Mouse (Mus musculus) gastrocnemius, postnatal 14 days (tissue): ENCODE measurements around the gene Slc16a13. TPM values are rescaled to one million over a fixed set of nuclear protein-coding genes. Genes with fewer than 3 reads are reported as not detected.

ENCODE experiments used
- DNase-seq: peaks from one replicate; pipeline ENCODE4 v3.0.0; 2021; ENCODE audit warnings: mixed read lengths
- intact Hi-C: fragments of 180-260 bp; cut with DNase I; formaldehyde crosslinking; loops from one replicate; pipeline ENCODE4 v1.15.1; 2025; ENCODE audit warnings: low total_unique reads
- total RNA-seq, 2 experiments: library from RNA; stranded (reverse); gene quantifications; 2 replicates each; pipeline ENCODE4 v1.2.3; 2021

The Slc16a13 gene
- total RNA-seq, 2 experiments from 2014 or later = 0.53 to 1.5 TPM

DNA sequence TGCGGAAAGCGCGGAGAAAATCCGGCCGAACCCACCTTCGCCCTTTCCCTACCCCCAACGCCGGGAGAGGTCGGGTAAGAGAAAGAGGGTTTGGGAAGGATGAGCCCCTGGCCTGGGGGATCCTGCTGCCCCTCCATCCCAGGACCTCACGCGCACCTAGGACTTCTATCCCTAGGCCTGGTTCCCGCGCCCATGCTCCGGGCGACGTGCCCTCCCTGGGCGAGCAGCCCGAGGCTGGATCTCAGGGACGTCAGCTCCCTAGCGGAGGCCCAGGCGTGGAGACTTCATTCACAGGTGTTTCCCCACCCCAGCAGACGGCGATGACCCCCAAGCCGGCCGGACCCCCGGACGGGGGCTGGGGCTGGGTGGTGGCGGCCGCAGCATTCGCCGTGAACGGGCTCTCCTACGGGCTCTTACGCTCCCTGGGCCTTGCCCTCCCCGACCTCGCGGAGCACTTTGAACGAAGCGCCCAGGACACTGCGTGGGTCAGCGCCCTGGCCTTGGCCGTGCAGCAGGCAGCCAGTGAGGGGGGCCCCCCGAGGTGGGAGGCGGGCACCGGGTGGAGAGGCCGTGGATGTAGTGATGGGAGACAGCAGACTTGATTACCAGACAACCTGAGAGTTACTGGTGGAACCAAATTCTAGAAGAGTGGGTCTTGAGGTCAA, 6.5 kb downstream of the Slc16a13 start:
- intact Hi-C loops = loop anchor here (5.0 kb wide), 1 partner anchor 137 kb away; no protein-coding TSS in a partner anchor
- no peak for DNase-seq

DNA sequence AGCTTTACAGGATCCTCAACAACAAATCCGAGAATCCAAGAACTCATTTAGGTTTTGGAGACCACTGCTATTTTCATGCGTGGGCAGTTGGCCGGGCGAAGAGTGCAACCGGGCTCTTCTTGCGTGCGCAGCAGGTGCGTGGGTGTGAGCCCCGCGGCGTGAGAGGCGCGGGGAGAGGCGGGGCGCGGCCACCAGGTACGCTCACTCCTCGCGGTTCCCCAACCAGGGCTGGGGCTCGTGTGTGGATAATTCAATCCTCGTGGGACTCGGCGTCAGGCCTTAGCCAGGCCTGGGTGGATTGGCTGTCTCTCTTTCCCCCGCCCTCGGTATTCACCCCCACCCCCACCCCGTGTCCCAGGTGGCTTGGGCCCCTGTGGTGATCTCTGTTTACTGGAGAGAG, 7.1 kb downstream of the Slc16a13 start:
- intact Hi-C loops = loop anchor here (5.0 kb wide), 1 partner anchor 136 kb away; no protein-coding TSS in a partner anchor
- no peak for DNase-seq

DNA sequence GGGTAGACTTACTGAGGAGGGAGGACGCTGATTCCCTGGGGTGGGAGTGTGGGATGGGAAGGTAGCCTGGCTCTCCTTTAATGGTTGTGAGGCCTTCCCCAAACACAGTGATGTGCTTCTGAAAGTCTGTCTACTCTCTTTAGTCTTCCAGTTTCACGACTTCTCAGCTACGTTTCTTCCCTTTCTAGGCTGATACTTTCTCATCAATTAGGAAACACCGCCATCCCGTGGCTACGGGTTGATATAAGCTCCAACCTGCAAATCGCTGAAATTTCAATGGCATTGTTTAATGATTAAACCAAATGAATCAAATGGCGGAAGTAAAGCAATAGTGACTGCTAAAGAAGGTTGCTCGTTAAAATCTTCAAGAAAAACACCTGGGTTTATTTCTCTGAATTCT, 8.0 kb downstream of the Slc16a13 start:
- DNase-seq = no peak
- intact Hi-C loops = loop anchor here (5.0 kb wide), 1 partner anchor 136 kb away; no protein-coding TSS in a partner anchor

DNA sequence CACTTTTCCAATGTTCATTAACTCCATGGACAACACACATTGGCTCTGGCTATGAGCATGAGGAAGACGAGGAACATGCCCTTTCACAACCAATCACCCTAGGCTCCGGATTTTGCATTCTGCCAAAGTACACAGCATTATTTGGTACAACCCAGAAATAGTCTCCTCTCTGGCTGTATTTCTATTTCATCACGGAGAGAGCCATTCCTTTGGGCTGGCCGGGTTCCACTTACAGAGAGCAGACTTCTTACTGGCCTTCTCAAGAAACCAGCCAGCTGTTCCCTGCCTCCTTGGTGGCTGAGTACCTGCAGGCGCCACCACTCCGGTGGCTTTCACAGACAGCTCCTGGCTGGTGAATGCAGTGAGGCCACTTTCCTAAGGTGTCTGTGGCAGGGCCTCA, 8.4 kb downstream of the Slc16a13 start, which contains the start of gene Slc16a11:
Slc16a11 (plus strand) TSS at position 330 of the 400 bp plus-strand sequence.
- intact Hi-C loops = loop anchor here (5.0 kb wide), 1 partner anchor 135 kb away; no protein-coding TSS in a partner anchor
- DNase-seq = no peak

DNA sequence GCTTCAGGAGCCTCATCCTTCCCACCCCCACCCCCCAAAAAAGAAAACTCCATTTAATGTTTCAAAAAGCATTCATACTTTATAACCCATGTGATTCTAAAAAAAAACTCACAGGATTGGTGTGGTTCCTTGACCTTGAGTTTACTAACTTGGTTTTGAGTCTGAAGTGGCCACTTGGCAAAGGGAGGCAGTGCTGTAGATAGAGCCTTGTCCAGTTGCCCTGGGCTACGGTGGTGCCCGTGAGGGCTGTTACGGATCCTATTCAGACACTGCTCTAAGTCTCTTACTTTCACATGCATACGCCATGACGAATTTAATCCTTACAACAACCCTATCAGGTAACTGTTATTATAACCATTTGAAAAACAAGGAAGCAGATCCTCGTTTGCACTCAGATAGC, 8.9 kb downstream of the Slc16a13 start:
- no peak for DNase-seq
- intact Hi-C loops = loop anchor here (5.0 kb wide), 1 partner anchor 135 kb away; no protein-coding TSS in a partner anchor

DNA sequence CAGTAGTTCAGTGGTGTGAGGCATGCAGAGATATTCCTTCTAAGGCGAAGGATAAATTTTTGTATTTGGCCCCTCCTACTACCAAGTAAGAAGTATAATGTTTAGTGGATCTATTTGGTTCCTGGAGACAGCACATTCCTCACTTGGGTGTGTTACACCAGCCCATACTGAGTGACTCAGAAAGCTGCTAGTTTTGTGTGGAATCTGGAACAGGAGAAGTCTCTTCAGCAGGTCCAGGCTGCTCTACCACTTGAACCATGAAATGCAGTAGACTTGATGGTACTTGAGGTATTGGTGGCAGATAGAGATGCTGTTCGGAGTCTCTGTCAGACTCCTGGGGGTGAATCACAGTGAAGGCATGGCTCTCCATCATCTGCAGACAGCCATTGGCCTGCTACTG, 10.2 kb downstream of the Slc16a13 start:
- DNase-seq = no peak
- intact Hi-C loops = loop anchor here (5.0 kb wide), 1 partner anchor 133 kb away; no protein-coding TSS in a partner anchor

DNA sequence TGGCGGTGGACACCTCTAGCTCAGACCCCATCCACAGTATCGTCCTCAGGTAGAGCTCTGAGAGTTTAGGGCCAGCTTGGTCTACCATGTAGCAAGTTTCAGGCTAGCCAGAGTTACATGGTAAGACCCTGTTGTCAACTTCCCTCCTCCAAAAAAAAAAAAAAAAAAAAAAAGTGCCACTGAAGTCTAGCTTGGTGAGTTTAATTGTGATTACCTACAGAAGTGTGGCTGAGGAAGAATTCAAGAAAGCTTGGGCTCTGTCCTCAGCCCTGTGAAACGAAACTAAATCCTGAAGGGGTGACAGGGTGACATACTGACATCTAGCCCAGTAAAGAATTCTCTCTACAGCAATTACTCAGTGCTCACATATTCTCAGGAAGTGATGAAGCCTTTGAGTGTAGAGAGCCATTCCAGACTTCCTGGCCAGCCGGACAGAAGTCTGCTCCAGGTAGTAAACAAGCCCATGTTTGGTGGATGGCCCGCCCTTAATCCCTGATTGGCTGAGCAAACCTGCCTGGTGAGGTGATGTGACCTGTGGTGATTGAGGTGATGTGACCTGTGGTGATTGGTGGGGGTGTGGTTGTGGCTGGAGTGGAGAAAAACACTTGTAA, 12.0 kb downstream of the Slc16a13 start:
- intact Hi-C loops = no loop called here
- DNase-seq = no peak

DNA sequence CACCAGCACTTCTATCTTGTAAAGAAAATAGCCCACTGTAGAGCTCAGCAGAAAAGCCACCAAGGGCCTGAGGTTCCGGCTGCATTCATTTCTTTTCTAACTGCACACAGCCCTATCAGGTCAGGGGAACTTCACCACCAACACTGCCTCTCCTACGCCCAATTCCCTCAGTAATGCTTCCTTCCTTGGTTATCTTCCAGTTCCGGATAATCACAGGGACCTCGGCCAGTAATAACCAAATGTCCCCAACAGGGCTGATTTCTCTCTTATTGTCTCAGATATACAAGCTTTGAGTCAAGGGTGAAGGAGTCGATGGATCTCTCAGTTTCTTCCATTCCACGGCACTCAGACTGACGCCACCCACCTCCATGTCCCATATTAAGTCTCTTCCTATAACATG, 13.6 kb downstream of the Slc16a13 start:
- DNase-seq = no peak

DNA sequence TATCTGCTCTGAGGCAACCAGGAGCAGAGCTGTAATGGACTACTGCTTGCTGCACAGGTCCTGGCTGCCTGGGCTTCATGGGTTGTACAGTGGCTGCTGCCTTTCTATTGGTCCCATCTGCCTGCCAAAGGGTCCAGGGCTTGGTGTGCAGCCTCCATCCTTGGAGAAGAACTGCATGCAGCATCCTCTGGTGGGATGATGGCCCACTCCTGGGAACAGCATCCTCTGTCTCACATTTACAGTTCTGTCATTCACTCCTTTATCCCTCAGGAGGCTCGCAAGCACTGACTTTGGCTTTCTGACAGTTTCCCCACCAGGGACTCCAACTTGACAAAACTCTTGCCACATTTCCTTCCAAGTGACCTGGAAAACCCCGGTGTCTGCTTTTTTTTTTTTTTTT, 14.1 kb downstream of the Slc16a13 start:
- DNase-seq = no peak
- intact Hi-C loops = no loop called here

More for the DNA sequence above, 13.6 kb downstream of the Slc16a13 start:
- intact Hi-C loops = no loop called here

DNA sequence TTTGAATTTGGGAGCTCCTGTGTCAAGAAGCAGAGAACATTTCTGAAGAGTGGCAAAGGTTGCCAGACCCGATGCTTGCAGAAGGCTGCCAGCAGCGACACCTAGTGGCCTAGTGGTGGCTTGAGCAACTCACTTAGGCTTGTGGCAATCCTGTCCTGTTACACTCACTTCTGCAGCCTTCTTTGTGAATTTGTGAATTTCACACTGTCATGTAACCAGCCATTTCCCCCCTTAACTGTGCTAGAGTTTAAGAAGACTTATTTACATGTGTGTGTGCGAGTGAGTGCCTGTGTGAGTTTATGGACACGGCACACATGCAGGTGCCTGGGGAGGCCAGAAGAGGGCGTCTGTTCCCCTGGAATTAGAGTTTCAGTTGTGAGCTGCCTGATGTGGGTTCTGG, 19.2 kb downstream of the Slc16a13 start:
- DNase-seq = peak; percentile 85
- intact Hi-C loops = loop anchor here (5.0 kb wide), 2 partner anchors 129 to 144 kb away; no protein-coding TSS in a partner anchor

DNA sequence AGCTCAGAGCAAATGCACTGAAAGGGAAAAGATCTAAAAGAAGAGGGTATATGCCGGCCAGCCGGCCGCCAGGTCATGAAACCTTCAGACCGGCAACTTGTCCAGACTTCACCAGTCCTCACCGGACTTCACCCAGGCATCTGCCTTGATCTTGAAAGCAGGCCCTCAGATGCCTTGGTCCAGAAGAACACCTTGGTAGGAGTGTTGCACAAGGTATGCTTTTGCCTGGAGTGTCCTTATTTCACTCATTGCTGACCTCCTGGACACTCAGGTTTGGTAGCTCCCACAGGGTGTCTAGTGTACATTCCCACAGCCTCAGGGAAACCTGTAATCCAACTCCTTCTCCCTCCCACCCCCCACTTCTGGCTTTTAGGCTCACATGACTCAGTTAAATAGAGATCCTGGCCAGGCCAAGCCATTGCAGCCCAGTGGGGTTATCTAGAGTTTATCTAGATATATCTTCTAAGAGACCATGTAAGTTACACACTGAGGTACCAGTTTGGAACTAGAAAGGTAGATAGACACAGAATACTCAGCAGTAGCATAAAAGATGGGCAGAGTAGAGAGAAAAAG, 20.7 kb downstream of the Slc16a13 start:
- intact Hi-C loops = loop anchor here (5.0 kb wide), 2 partner anchors 128 to 143 kb away; no protein-coding TSS in a partner anchor

DNA sequence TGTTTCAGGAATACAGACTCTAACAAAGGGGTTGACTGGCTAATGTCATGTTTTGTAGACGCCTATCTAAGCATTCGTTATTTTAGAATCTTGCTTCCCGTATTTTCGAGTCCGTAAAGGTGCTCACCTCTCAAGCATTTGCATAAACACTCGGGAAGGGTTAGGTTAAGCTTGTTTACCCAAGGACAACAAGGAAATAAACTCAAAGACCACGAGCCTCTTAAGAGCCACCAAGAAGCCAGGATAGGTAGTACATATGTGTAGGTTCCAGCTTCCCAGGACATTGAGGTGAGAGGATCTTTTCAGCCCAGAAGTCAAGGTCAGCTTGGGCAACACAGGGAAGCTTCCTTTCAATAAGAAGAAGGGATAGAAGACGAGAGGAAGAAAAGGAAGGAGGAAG, 21.8 kb downstream of the Slc16a13 start:
- intact Hi-C loops = no loop called here
- DNase-seq = no peak

More for the DNA sequence above, 20.7 kb downstream of the Slc16a13 start:
- no peak for DNase-seq

DNA sequence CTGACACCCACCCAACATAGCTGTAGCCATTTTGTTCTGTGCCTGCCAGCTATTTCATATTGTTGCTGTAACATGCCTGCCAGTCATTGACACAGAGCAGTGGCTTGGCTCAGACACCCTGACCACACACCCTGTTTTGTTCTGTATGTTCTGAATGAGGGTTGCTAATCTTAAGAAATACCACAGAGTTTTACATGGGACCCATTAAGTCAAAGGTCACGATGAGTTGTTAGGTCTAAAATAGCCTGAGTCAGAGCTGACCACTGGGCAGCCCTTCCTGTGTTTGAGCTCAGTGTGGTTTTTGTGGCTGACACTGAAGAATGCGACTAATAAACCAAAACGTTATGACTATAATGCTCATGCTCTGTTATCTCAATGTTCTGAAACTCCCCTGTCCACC, 22.5 kb downstream of the Slc16a13 start:
- DNase-seq = no peak
- intact Hi-C loops = no loop called here

DNA sequence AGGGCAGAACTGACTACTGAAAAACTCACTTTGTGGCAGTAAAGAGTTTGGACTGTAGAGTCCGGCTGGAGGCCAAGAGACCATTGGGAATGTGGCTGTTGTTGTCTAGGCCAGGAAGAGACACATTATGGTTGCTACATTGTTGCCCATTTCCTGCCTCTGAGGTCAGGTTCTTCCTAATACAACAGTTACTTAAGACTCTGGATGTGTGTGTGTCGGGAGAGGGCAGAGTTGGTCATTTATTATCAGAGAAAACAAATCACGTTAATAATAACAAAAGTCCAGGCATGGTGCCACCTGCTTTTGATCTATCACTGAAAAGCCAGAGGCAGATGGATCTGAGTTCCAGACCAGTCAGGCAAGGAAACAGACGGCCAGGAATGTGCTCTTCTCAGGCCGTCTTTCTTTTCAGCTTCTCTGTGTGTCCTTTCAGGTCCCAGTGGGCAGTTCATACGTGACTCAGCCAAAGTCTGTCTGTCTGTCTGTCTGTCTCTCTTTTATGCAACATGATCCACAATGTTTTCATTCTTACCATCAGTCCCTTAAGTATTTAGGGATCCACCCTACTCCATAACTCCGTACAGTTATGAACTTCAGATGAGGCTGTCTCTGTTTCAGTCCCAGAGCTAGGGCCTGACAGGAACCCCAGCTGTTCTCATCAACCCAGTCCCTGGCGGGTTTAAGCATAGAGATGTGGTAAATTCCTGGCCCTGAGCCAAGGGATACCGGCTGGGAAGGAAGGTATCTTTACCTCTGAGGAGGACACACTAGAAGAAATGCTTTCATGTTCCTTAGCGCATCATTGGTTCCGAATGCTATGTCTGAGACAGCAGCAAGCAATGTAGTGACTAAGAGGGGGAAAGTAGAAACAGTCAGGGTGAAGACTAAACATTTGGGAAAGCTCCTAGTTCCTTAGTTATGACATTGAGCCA, 27.2 kb downstream of the Slc16a13 start:
- no peak for DNase-seq
- intact Hi-C loops = no loop called here

DNA sequence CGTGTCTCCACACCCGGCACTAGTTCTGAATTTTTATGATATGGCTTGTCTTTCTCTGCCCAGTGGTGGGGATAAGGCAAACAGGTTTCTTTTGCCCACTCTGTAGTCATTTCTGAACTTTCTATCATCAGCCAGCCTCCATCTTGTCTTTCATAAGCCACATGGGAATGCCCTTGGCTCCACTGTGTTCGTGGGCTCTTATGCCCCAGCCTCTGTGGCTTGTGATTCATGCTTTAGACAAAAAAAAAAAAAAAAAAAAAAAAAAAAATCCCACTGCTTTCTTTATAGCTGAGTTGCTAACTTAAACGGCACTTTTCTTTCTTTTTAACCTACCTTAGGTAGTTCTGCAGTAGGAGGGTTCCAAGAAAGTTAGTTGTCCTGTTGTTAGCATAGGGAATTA, 28.7 kb downstream of the Slc16a13 start:
- intact Hi-C loops = no loop called here
- DNase-seq = no peak

DNA sequence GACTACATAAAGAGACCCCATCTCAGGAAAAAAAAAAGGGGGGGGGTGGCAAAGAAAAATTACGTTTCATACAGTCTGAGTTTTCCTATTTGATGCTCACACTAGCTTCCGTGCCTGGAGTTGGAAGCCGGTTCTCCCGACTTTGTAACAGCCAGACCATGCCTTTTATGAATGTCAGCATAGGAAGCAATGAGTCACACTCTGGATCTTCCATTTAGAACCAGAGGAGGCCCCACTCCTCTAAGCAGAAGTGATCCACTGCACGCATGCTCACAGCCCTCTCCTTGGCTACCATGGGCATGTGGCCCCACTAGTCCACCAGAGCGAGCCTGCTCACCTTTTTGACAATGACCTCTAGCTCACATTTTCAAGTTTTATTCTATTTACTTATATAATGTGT, 29.7 kb downstream of the Slc16a13 start:
- no peak for DNase-seq

DNA sequence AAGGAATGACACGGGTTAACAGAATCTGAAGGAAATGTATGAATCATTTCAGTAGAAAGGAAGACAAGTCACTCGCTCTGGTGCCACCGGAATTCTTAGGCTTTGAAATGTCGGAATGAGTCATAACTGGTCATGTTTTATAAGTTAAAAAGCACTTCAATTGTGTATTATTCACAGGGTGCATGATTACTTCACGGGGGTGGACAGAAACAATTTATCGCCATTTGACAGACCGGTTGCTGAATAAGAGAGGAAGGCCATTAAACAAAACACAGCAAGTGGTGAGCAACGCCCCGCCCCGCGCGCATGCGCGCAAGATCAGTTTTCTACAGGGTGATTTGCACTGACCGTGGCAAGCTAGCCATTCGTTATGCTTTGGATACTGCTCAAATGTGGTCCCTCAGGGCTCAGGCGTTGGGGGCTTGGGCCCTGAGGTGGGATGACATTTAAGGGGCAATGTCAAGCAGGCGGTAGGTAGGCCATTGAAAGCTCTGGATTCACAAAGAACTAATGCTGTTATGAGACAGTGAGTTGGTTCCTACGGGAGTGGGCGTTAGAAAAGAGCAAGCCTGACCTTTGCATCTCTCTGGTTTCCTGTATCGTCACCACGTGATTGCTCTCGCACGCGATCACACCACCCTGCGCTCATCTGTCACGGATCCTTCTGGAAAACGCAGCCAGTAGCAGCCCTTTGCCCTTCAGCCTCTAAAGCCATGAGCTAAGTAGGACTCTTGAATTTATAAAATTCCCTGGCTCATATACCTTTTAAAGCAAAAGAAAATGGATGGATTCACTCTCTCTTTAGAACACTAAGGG, 31.3 kb downstream of the Slc16a13 start:
- intact Hi-C loops = no loop called here
- DNase-seq = no peak

More for the DNA sequence above, 29.7 kb downstream of the Slc16a13 start:
- intact Hi-C loops = no loop called here

DNA sequence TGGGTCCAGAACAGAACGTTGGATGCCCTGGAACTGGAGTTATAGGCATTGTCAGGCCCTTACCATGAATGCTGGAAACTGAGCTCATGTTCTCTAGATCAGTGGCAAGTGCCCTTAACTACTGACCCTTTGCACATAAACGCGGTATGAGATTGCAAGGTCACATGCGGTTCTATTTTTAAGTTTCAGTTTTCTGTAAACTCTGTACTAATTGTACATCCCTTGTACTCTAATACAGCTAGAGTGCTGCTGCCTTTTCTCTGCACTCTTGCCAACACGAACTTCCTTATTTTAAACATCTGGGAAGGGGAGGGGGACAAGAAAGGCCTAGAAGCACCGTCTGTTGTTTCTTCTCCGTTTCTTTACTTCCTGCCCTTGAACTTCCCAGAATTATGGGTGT, 35.7 kb downstream of the Slc16a13 start:
- intact Hi-C loops = no loop called here
- no peak for DNase-seq

DNA sequence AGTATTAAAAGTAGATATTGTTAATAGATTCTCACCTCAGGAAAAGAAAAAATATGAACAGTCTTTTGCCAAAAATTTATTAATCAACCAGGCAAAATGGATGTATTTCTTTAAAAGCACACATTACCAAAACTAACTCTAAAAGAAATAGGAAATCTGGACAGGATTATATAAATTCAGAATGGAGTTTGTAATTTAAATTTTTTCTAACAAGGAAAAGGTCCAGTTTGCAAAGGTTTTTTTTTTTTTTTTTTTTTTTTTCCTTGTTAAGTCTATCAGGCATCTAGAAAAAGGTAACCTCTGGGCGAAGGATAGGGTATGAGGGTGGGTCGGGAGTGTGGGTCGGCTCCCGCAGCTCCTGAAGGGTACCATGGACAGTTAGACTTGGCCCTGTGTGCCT, 40.4 kb downstream of the Slc16a13 start:
- no peak for DNase-seq
- intact Hi-C loops = no loop called here
